Mouse (Mus musculus) urinary bladder, adult 2 months (tissue): ENCODE results near the gene Klf11. TPM values are rescaled to one million over a fixed set of nuclear protein-coding genes. Genes with fewer than 3 reads are reported as not detected.
"Not testable (repeated sequence)": the region's sequence is repeated elsewhere in the genome, so short reads cannot be mapped to it uniquely, and the experiment has no call there.

ENCODE experiments used
- DNase-seq: peaks from one replicate; pipeline ENCODE4 v3.0.0; 2022; ENCODE audit warnings: low spot score
- polyA plus RNA-seq: library from polyadenylated mRNA; depleted of rRNA; stranded (reverse); fragments of >200 nt; gene quantifications from 2 replicates; pipeline ENCODE4 v1.2.3, GENCODE M21; 2012

The Klf11 gene
- polyA plus RNA-seq, 1 experiment, result 13.1 TPM

GRCm38 (mm10) chr12:24654065-24654862, 3.2 kb downstream of the Klf11 start:
- DNase-seq, result no peak

GRCm38 (mm10) chr12:24656436-24656835, 5.4 kb downstream of the Klf11 start:
- no peak for DNase-seq

GRCm38 (mm10) chr12:24658998-24659397, 7.9 kb downstream of the Klf11 start:
- no peak for DNase-seq

- no peak for DNase-seq
Measured at GRCm38 (mm10) chr12:24659923-24660322, 8.8 kb downstream of the Klf11 start.

- DNase-seq, result no peak
Measured at GRCm38 (mm10) chr12:24661100-24661499, 10.0 kb downstream of the Klf11 start.

GRCm38 (mm10) chr12:24662131-24662530, 11.1 kb downstream of the Klf11 start:
- DNase-seq, result no peak

GRCm38 (mm10) chr12:24680096-24680491, 29.0 kb downstream of the Klf11 start:
- no peak for DNase-seq

GRCm38 (mm10) chr12:24680492-24681285, 29.6 kb downstream of the Klf11 start:
- DNase-seq, result peak; percentile 41

- peak; percentile 33 for DNase-seq
Measured at GRCm38 (mm10) chr12:24681286-24682023, 30.4 kb downstream of the Klf11 start, which contains the start of gene Cys1. Gene Cys1 (minus strand): TSS chr12:24681813.

GRCm38 (mm10) chr12:24682563-24682962, 31.5 kb downstream of the Klf11 start:
- no peak for DNase-seq

GRCm38 (mm10) chr12:24683461-24683860, 32.4 kb downstream of the Klf11 start:
- DNase-seq, result no peak

GRCm38 (mm10) chr12:24686038-24686695, 35.1 kb downstream of the Klf11 start:
- DNase-seq, result no peak

GRCm38 (mm10) chr12:24686696-24687346, 35.7 kb downstream of the Klf11 start:
- DNase-seq, result no peak

- DNase-seq, result no peak
Measured at GRCm38 (mm10) chr12:24690351-24690750, 39.3 kb downstream of the Klf11 start.

- DNase-seq, result peak; percentile 70
Measured at GRCm38 (mm10) chr12:24696500-24697483, 45.7 kb downstream of the Klf11 start.

GRCm38 (mm10) chr12:24697484-24698204, 46.6 kb downstream of the Klf11 start:
- DNase-seq, result no peak

- DNase-seq, result no peak
Measured at GRCm38 (mm10) chr12:24698514-24698913, 47.4 kb downstream of the Klf11 start.

GRCm38 (mm10) chr12:24699578-24699977, 48.5 kb downstream of the Klf11 start:
- no peak for DNase-seq

- DNase-seq, result not testable (repeated sequence)
Measured at GRCm38 (mm10) chr12:24701621-24702020, 50.5 kb downstream of the Klf11 start.
